Mouse (Mus musculus) lung, postnatal 4 days (tissue): Measurements from ENCODE around the gene Olfr414.
A peak's percentile ranks its signal among the peaks of the same experiment; 100 is the strongest.

ENCODE experiments used
- DNase-seq, 2 experiments: peaks; one replicate each; pipeline ENCODE4 v3.0.0; 2021

Gene Olfr414

DNA sequence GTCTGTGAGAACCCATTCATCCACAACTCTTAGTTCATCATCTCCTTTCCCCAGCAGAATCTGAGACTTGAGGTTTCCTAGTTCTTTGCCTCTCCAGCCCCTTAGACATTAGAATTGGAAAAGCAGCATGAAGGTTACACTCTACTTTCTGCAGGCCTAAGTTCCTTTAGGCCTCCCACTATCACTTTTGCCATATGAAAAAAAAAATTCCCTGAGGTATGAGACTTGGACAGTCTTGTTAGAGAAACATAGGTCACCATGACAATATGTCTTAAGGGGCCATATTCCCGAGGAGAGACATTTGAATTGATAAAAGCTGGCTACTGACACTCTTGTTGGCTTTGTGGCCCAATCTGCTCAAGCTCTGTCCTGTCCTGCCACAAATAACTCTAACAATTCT is at the start of gene Olfr414:
Gene Olfr414, plus strand, starts transcription at position 301 of the 400 bp plus-strand sequence.
- DNase-seq, result no peak

DNA sequence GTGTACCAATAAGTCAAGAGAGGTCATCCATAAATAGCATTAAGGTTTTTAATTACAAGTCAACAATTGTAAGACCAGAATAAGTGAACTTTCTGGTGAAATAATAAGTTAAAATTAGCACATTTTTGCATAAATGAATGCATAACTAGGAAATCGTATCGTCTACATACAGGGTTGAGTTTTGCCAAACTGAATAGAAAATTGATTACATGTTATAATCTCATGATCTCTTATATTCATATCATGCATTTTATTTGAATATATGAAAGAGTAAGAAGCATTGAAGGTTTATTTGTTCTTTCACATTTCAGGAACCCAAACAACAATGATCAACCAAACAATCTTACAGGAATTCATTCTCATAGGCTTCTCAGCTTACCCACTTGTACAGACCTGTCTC is 33.1 kb upstream of the Olfr414 start, which contains the start of gene Olfr248:
Gene Olfr248, plus strand, starts transcription at position 301 of the 400 bp plus-strand sequence.
- DNase-seq, result no peak

DNA sequence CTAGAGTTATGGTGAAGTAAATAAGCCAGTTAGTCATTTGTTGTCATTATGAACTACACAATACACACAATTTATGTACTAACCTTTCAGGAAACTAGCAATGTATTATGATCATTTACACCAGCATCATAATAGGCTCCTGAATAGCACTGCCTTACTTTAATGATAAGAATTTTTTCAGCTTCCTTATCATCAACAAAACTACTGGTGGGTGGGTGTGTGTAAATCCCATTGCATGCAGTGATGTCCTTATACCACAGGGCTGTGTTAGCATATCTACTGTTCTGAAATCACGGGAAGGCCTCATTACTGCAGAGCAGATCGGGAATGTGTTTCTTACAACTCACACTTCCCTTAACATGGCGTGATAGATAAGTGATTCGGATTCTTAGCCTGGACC is 905 bp upstream of the Olfr414 start:
- no peak for DNase-seq

DNA sequence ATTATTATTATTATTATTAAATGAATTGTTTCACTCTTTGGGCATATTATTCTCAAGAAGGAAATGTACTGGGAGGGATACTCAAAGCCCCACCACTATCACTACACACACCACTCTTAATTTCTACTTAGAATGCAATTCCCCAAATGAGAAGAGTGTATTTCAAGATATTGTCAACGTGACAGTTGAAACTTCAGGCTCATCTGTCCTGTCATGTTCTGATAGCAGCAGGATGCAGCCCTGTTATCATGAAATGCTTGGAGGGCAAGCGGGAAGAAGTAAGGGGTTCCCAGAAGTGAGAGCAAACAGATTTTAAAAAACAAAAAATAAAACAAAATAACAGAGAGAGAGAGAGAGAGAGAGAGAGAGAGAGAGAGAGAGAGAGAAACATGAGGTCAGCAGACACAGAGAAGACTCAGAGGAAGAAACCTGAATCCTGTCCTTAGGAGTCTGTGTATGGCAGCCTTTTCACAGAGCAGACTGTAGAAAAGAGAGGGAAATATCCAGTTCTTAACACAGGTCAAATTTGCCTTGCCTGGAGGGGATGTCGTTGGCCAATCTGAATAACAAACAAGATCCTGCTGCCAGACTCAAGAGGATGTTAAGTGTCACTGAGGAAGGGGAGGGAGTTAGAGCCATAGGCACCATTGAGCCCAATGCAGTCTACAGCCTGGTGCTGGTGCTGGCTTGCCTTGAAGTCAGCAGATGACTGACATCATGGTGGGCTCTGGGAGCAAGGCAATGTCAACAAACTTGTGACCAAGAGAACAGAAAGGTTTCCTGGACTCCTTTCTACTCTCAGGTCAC is 2.5 kb downstream of the Olfr414 start:
- no peak for DNase-seq

DNA sequence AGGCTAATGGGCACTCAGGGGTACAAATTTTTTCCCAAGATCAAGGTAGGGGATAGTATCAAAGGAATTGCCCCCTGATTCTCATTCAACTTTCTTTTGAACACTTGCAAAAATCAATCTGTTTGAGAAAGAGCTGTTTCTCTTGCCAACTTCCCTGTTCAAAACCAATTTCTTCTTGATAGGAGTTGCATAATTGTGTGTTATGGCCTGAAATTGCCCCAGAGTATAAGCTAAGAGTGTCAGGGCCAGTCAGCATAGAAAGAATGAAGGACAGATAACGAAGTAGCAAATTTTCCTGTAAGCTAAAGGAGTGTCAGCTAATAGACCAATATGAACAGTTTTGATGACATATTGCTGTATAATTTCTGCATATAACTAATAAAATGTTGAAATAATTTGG is 3.5 kb downstream of the Olfr414 start:
- DNase-seq, result no peak

DNA sequence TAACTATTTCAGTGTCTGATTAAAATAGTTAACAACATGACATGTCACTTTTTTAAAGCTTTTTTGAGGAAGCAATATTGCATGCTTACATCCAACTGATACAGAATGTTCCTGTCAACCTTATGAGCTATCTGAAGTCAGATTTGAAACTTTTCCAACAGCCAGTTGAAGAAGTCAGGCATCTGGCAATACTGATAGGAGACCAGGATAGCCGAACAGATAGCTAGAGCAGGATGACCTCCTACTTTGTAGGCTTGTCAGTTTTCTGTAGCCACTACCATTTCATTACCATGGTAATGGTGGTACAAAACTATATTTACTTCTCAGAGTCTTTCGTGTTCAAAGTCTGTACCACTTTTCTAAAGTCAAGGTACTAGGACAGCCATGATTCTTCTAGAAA is 4.5 kb downstream of the Olfr414 start:
- DNase-seq, result no peak

DNA sequence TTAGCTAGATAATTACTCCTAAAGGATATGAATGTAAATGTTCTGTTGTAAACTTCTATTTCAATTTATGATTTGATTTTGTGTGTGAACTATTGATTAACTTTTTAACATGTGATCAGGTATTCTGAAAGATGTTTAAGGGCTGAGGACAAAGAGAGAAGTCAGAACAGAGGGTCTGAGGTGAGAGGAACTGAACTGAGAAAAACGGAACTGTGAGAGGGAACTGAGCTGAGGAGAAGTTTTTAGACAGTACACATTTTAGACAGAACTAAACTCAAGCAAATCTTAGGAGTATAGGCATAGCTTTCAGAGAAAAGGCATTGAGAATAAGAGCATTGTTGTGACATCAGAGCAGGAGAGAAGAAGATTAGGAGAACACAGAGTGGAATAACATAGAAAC is 10.3 kb downstream of the Olfr414 start:
- no peak for DNase-seq

DNA sequence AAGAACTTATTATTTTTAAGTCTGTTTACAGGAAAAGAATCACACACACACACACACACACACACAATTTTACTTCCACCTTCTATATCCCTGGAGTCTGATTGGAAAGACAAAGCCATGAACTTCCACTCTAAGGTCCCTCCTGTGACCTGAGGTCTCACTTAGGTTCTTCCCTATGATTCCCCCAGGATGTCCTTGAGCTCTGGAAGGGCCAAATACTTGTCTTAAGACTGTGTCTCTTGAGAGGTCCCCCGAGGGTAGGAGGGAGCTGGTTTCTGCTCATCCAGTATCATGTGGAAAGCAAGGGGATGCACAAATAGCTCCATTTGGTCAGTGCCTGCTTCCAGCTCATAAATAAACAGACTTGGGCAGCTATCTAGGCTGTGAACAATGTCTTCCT is 17.9 kb downstream of the Olfr414 start, which contains the start of gene Olfr220:
Gene Olfr220, plus strand, starts transcription at position 301 of the 400 bp plus-strand sequence.
- DNase-seq, result no peak

DNA sequence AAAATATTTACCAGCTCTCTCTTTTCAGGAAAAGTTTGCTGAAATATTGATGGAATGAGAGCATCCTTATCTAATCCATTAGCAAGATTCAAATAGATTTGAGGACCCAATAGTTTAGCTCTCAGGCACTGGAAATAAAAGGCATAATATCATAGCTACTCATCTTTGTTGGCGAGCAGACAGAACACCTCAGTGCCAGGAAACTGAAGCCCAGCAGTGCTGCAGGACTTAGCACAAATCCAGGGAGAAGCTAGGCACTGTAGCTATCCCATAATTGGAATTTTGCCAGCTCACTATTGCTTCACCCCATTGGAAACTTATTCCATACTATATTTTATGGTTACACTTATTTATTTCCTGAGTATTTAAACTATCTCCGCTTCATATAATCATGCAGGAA is 31.2 kb downstream of the Olfr414 start:
- no peak for DNase-seq

DNA sequence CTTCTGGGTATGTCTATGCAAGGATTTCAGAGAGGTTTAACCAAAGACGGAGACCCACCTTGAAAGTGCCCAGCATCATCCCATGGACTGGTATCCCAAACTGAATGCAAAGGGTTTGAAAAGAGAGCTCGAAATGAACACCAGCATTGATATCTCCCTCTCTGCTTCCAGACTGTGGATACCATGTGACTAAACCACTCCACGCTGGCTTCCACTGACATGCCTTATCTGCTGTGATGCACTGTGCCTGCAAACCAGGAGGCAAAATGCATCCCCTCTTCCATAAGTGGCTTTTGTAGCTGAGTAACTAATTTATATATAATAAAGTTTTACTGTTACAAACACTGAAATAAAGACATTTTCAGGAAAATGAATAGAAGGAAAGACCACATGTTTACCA is 41.5 kb downstream of the Olfr414 start:
- no peak for DNase-seq

DNA sequence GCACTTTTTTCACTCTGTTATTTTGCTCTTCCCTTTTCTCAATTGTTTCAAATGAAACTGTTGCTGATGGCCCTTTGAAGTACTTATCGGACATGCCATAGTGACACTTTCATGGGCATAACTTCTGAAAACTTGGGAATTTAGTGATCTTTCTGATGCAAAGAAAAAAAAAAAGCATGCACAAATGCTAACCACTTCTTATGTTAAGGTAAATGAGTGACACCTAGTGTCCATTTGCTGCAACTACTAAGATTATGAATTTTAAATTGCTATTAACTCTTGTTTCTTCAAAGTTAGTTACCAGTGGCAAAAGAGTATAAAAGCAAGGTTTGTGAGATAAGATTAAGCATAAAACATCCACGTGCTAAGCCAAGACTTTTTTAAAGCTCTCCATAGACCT is 42.4 kb downstream of the Olfr414 start:
- DNase-seq, result no peak

DNA sequence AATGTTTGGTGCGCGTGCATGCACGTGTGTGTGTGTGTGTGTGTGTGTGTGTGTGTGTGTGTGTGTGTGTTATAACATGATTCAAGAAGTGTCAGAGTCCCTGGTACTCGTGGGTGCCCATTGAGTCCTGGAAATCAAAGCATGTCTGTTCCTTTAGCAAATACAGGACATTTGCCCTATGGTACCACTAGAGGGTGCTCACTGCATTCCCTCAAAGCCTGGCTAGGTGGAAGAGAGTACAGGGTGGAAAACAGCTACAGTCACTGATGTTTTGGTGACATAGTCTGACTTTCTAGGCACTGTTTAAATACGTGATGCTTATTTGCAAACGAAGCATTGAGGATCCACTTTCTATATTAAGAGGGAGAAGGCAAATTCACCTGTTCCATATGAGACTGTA is 45.9 kb downstream of the Olfr414 start:
- peak in 1 of 2 experiments; percentile 8 for DNase-seq

DNA sequence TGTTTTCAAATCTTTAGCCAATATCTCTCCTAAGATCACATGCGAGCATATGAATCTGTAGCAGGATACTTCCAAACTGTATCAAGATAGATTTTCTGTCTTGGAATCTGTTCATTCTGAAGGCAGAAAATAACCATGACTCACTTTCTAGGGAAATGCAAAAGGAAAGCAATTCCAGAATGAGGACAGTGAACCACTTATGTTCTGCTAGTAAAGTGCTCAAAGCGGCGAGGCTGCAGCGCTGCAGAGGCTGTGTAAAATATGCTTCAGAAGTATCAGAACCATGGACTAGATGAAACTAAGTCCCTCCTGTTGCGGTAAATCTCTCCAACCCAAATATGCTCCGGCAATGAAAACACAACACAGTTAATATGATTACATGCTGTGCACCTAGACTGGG is 58.7 kb downstream of the Olfr414 start:
- DNase-seq, result no peak
